Mouse (Mus musculus) testis, postnatal 14 days (tissue): ENCODE measurements around the gene Ntn4.
"Not testable (repeated sequence)": the region's sequence is repeated elsewhere in the genome, so short reads cannot be mapped to it uniquely, and the experiment has no call there.

ENCODE experiments used
- DNase-seq: peaks from one replicate; pipeline ENCODE4 v3.0.0; 2021; ENCODE audit warnings: low spot score

Ntn4 gene

DNA sequence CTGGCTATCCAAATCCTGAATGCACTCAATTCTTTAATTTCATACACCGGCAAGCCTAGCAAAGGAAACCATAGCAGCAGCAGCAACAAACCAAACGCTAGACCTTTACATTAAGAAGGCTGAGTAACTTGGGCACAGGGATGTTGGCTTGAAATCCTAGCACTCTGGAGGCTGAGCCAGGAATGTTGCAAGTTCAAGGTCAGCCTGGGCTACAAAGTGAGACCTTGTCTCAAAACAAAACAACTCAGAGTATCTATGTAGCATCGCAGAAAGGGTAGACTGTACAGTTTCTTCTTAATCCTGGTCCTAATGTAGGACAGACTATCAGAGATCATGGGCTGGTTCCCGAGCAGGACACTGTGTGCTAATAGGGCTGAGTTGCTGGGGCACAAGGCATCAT, 43.4 kb downstream of the Ntn4 start:
- DNase-seq, result peak; percentile 54

DNA sequence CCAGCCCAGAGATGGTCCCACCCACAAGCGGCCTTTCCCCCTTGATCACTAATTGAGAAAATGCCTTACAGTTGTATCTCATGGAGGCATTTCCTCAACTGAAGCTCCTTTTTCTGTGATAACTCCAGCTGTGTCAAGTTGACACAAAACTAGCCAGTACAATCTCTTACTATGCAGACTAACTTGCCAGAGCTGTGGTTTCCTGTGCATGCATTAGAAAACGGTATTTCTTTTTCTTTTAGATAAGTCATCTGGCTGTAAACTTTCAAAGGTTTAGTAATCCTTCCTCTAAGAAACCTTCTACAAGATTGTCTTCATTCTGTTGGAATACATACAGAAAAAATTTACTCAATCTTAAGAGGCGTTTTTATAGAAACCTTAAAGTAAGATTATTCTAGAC, 44.9 kb downstream of the Ntn4 start:
- DNase-seq, result not testable (repeated sequence)

DNA sequence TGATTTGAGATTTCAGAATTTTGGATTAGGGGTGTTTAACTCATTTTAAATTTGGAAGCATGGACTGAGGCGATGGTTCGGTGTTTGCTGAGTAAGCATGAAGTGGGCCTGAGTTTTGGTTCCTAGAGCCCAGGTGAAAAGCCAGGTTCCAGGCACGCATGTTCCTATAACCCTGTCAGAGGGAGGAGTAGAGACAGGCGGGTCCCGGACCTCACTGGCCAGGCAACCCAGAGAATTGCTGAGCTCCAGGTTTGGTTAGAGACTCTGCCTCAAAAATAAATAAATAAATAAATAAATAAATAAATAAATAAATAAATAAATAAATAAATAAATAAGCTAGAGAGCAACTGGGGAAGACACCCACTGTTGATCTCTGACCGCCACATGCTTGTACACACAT, 46.1 kb downstream of the Ntn4 start:
- DNase-seq, result no peak

DNA sequence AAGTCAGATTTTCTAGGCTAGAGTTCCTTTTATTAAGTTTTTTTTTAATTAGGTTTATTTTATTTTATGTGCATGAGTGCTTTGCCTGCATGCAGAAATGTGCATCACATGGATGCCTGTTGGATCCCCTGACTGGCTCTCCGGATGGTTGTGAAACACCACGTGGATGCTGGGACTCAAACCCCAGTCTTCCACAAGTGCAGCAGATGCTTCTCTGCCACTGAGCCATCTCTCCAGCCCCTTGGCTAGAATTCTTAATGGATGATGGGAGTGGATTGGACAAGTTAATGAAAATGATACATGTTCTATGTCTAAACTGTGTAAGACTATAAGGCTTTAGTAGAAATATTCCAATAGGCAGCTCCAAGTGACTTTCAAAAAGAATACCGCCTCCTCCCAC, 47.3 kb downstream of the Ntn4 start:
- DNase-seq, result no peak

DNA sequence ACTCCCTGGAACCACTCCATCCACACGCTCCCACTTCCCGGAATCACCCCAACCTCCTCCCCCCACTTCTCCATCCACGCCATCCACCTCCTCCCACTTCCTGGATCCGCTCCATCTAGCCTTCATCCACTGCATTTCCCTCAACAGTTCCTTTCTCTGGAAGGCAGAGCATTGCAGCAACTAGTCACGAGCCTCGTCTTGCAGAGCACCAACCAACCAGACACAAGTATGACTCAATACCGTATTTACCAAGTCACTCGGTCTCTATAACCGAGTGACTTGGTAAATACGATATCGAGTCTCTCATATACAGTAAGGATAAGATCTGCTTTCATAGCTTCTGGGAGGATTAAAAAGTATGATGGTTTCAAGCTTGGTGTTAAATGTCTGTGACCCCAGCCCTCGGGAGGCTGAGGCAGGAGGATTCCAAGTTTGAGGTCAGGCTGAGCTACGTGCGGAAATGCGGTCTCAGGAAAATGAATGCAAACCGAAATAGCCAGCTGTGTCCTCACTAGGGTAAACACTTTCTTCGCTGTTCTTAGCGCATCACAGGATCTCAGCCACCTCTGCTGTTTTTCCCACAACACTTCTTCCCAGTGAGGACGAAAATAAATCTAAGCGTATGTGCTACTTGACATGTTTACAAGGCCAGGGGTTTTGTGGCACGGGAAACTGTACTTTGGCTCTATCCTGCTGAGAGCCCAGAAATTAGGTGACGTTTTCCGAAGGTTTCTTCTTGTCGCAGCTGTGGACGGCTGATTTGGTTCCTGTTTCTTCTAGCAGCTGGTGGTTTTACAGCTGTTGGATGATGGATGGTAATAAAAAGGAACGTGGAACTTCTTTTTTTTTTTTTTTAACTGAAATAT, 48.1 kb downstream of the Ntn4 start:
- DNase-seq, result no peak

GRCm38 (mm10) chr10:93691344-93691743, 50.9 kb downstream of the Ntn4 start:
- DNase-seq, result no peak

GRCm38 (mm10) chr10:93695043-93695791, 54.7 kb downstream of the Ntn4 start:
- DNase-seq, result no peak

GRCm38 (mm10) chr10:93696001-93696400, 55.5 kb downstream of the Ntn4 start:
- DNase-seq, result peak; percentile 44

DNA sequence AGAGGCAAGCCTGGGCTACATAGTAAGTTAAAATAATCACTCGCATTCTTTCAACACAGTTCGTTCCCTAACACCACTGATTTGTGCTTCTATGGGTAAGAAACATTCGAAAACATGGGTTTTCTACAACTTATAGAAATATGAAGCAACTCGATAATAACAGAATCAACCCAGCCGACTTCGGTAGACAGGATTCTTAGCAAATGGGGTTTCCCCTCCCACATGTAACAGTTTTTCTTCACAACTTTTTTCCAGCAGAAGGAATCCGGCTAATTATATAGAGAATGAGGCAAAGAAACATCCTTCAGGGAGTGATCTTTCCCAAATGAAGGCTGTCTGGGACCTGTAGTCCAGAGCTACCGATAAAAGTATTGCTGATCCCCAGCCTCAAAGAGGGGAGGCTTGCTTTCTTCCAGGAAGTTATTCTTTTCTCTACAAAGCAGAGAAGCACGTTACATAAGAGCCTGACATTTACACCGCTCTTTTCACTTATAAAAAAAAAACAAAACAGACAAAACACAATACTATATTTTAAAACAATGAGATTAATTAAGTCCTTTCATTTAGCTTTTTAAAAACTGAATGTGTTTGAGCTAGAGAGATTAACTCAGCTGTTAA, 57.5 kb downstream of the Ntn4 start:
- no peak for DNase-seq

DNA sequence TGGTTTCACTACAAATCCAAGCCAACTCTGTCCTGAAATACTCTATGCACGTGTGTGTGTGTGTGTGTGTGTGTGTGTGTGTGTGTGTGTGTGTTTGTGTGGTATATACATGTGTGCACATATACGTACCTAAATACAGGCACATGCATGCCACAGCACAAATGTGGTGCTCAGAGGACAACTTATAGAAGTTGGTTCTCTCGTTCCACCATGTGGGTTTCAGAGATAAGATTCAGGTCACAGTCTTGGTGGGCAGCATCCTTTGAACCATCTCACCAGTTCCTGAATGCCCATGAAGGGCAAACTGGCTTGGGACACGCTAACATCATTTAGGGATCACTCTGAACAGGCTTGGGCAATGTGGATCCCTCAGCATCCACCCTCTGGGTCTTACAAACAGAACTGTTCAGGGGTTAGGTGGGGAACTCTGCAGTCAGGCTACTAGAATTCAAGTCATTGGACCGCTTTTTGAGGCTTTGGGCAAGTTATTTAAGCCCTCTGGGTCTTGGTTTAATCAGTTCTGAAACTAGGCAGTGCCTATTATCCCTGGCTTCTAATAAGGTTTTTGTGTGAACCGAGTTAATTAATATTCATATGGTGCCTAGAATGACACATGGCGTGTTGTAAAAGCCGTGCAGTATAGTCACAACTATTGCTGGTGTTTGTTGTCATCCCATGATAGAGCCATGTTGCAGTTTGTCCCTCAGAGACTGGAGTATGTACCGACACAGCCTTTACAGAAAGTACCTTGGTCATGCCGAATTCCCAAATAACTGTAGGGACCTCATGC, 59.4 kb downstream of the Ntn4 start:
- no peak for DNase-seq

DNA sequence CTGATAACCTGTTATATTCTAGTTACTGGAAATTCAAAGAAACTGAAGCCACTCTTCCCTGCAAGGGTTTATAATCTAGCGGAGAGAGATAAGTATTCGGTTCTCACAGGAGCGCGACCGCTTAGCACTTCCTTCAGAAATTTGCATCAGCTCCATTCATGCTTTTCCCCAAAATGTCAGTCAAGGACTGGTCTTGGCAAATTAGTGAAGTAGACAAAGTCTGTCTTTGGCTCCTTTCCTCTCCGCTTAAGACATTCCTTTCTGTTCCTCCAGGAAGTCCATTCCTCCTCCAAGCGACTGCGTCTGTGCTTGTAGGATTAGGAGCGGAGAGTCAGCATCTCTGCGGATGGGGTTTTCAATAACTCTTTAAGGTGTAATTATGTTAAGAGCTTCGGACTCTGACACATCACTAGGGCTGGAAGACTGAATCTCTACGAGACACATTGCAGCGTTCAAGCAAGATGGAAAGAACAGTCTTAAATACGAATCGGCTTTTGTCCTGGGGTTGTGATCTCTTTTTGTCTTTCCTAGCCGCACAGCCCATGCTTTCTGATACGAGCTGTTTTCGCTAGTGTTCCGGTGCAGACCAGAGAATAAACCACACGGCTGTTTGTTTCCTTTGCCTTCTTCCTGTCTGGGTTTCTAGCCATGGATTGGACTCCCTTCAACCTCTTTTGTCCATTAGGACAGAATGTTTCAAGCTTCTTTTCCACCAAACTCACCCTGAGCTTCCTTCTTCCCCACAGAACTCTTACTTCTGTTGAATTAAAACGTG, 60.3 kb downstream of the Ntn4 start:
- no peak for DNase-seq

DNA sequence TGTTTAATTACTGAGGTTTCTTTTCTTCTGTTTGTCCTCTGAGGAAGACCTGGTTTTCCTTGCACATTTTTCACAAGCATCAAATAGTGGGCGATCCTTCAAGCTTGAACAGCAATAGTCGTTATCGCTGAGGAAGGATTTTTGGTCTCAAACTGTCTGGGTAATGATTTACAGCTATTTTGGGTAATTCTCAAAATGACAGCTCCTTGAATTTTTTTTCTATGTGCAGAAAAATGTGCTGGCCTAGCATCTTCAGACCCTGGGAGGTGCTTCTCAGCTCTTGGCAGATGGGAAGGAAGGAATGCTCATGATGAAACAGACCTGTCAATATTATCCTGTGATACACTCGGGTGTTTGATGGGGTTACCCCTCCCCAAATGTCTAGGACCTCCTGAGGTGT, 63.5 kb downstream of the Ntn4 start:
- no peak for DNase-seq

DNA sequence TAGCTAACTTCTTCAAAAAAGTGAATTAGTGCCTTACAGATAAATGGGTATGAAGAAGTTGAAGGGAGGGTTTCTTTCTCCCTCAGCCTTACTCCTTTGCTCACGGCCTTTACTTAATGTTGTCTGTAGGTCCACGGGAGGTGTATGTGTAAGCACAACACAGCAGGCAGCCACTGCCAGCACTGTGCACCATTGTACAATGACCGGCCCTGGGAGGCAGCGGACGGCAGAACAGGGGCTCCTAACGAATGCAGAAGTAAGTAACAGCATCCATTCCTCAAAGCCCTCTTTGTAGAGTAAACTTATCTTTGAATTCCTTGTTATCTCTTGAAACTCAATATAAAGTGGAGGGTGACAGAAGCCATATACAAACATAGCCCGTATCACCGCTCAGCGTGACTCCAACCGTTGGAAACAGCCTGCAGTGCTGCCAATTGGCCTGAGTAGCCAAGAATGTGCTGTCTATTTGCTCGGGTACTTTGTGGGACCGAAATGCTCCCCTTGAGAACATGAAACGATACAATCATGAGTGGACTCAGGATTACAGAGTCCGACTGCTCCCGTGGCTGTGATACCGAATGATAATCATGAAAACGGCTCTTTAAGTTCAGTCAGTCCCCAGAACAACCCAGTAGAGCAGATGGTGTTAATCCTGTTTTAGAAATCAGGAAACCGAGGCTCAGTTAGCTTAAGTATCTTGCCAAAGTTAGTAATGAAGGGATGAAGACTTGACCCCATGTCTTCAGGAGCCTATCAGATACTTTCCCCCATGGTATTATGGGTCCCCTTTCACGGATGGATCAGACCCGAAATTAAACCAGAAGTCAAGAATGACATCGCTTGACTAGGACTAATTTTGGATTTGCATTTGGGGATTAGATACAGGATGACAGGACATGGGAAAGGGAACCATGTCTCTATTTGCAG, 66.9 kb downstream of the Ntn4 start:
- DNase-seq, result peak; percentile 19

DNA sequence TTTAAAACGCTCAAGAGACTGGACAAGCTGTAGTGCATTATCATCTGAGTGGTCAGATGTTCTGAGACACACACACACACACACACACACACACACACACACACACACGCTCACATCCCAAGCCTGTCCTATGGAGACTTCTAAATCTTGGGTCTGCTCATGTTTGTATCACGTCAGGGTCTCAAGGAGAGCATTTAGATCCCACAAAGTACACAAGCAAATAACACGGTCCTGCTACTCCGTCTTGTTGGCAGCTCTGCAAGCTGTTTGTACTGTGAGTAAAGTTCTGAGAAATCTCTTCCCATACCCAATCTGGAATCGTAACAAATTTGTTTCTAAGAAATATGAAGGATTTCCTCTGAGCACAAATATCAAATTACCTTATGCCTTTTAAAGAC, 67.6 kb downstream of the Ntn4 start:
- DNase-seq, result no peak

GRCm38 (mm10) chr10:93708515-93708914, 68.0 kb downstream of the Ntn4 start:
- DNase-seq, result no peak

DNA sequence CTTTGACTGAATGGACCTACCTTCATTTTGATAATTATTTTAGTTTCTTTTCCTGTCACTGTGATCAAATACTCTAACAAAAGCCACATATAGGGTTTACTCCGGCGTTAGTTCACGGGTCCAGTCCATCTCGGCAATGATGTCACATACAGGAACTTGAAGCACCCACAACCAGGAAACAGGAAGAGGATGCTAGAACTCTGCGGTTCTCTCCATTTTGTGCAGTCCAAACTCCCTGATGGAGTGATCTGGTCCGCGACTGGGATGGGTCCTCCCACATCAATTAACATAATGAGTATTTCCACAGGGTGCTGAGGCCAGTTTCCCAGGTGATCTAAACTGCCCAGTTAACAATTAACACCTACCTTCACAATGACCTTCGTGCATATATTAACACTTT, 69.1 kb downstream of the Ntn4 start:
- no peak for DNase-seq

DNA sequence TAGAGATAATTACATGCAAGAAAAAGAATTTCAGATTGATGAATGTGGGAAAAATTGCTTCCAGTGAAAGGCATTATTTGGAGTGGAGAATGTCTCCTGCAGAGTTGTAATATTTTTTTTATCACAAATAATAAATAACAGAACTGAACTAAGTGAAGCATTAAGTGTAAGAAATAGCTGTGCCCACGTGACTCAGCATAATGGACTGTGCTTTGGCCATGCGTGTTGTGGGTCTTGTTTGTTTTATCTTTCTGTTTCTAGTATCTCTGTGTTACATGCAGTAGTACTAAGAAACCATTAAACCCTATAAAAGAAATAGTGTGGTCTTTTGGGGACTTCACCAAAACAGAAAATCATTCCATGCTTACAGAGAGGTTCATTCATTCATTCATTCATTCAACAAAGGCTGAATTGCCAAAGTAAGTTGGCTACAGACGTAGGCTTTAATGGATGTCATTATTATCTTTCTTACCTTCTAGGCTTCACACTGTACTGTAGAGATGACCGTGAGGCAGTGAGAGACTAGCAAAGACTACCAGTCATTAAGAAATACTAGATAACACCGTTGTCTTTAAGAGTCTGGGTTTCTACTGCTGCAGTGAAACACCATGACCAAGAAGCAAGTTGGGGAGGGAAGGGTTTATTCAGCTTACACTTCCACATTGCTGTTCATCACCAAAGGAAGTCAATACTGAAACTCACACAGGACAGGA, 81.3 kb downstream of the Ntn4 start:
- no peak for DNase-seq

DNA sequence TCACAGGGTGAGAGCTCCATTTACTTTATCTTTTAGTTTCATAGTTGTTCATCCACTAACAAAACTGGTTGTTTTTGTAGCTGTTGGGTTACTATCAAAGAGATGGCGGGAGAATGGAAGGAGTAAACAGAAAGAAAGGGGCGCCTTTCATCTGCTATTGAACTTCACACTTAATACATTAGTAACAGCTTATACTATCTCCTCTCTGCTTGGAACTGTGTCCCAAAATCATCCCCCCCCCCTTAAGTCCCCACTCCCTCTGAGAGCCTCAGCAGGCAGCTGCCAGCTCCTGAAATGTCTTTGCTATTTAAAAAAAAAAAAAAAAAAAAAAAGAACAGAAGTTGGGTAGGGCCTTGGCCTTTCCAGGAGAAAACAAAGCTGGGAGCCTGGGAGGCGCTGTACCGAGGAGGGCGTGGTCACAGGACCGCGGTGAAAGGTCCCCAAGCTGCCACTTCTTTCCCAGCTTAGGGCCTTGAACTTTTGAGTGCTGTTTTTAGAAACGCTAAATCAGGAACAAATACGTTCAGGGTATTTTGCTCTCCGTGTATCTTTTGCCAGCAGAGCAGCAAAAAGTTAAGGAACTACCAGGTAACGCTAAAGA, 83.6 kb downstream of the Ntn4 start:
- DNase-seq, result peak; percentile 59

DNA sequence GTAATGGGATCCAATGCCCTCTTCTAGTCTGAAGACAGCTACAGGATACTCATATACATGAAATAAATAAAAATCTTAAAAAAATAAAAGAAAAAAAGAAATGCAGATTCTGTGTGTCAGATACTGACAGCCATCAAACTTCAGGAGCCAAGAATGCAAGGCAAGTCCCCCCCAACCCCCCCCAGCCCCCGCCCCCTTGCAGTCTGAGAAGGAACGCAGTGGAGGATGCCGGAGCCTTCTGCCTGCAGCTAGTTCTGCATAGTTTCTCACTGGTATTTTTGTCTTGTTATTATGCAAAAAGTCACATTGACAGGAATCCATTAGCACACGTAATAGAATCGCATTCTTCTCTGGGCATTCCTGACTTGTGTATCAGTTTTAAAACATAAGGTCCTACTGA, 87.7 kb downstream of the Ntn4 start:
- no peak for DNase-seq
